Mouse (Mus musculus) gastrocnemius, postnatal 10 days (tissue): ENCODE measurements at regions not wholly inside any gene's neighbourhood (a gene's known extent, or its start where the extent isn't known, plus 50 kb on each side); places are given as distances from the start of the nearest gene placed in this dataset.

ENCODE experiments used
- DNase-seq: peaks from one replicate; pipeline ENCODE4 v3.0.0; 2021; ENCODE audit warnings: mixed read lengths

GRCm38 (mm10) chr7:69994540-69995303 is 371.8 kb downstream of the Nr2f2 start:
- no peak for DNase-seq

- no peak for DNase-seq
Measured at GRCm38 (mm10) chr7:69992383-69993327, 373.9 kb downstream of the Nr2f2 start.

- no peak for DNase-seq
Measured at GRCm38 (mm10) chr7:69991982-69992381, 374.6 kb downstream of the Nr2f2 start.

GRCm38 (mm10) chr7:69988704-69989103 is 377.8 kb downstream of the Nr2f2 start:
- DNase-seq: no peak

GRCm38 (mm10) chr7:69981301-69981700 is 385.2 kb downstream of the Nr2f2 start:
- no peak for DNase-seq

- DNase-seq: no peak
Measured at GRCm38 (mm10) chr7:69976369-69976768, 390.2 kb downstream of the Nr2f2 start.

- no peak for DNase-seq
Measured at GRCm38 (mm10) chr7:69964002-69964401, 402.5 kb downstream of the Nr2f2 start.

- DNase-seq: no peak
Measured at GRCm38 (mm10) chr7:69950221-69950670, 416.3 kb downstream of the Nr2f2 start.

GRCm38 (mm10) chr7:69949647-69950121 is 416.9 kb downstream of the Nr2f2 start:
- DNase-seq: peak; percentile 29

GRCm38 (mm10) chr7:69946396-69946795 is 420.1 kb downstream of the Nr2f2 start:
- DNase-seq: no peak

- no peak for DNase-seq
Measured at GRCm38 (mm10) chr7:69941881-69942280, 424.7 kb downstream of the Nr2f2 start.

- DNase-seq: no peak
Measured at GRCm38 (mm10) chr7:69925261-69925660, 441.3 kb downstream of the Nr2f2 start.

- no peak for DNase-seq
Measured at GRCm38 (mm10) chr7:69924551-69924950, 442.0 kb downstream of the Nr2f2 start.

- DNase-seq: no peak
Measured at GRCm38 (mm10) chr7:69911760-69912159, 454.8 kb downstream of the Nr2f2 start.

GRCm38 (mm10) chr7:69890503-69891061 is 476.0 kb downstream of the Nr2f2 start:
- no peak for DNase-seq

GRCm38 (mm10) chr7:69888251-69888650 is 478.3 kb downstream of the Nr2f2 start:
- DNase-seq: no peak

- DNase-seq: no peak
Measured at GRCm38 (mm10) chr7:69877031-69877430, 489.5 kb downstream of the Nr2f2 start.

- DNase-seq: no peak
Measured at GRCm38 (mm10) chr7:69865801-69866200, 500.7 kb downstream of the Nr2f2 start.

- DNase-seq: no peak
Measured at GRCm38 (mm10) chr7:69844631-69845324, 521.8 kb downstream of the Nr2f2 start.

GRCm38 (mm10) chr7:69837379-69837778 is 529.2 kb downstream of the Nr2f2 start:
- DNase-seq: no peak

GRCm38 (mm10) chr7:69827251-69827650 is 539.3 kb downstream of the Nr2f2 start:
- no peak for DNase-seq

GRCm38 (mm10) chr7:69820570-69820969 is 546.0 kb downstream of the Nr2f2 start:
- no peak for DNase-seq
